Mouse (Mus musculus): ENCODE measurements around the gene Sh3bgrl. TPM values are rescaled to one million over a fixed set of nuclear protein-coding genes. Genes with fewer than 3 reads are reported as not detected.

The Sh3bgrl gene
- polyA plus RNA-seq, 1 experiment from 2014 or later = 124 TPM

GRCm38 (mm10) chrX:109113401-109114280 lies 18.5 kb downstream of the Sh3bgrl start:
- H3K36me3 ChIP-seq = no peaks in the 10 kb centered on the region
- H3K9ac ChIP-seq = no peak overlapping the region
- WGBS = 38% methylated on average over 7 of the region's 7 CpGs
- H3K4me3 ChIP-seq (replicated peaks) = no peak overlapping the region
- no peaks in the 10 kb centered on the region for H3K27me3 ChIP-seq (replicated peaks)
- H3K4me2 ChIP-seq = no peak overlapping the region
- H3K4me1 ChIP-seq = no peaks in the 10 kb centered on the region
- no peak overlapping the region for H3K27ac ChIP-seq
- no peaks in the 10 kb centered on the region for H3K9me3 ChIP-seq
- ATAC-seq (ENCODE audit: insufficient read depth, low FRiP score, low read depth) = no peak

- 65% methylated on average over 14 of the region's 14 CpGs for WGBS
- no peak; the same call in 1 of the 2 replicates for ATAC-seq (ENCODE audit: insufficient read depth, low FRiP score, low read depth)
- Histone ChIP-seq H3K4me2 (no peak overlapping the region), H3K27me3 (replicated peaks) (no peaks in the 10 kb centered on the region), H3K4me1 (no peaks in the 10 kb centered on the region), H3K9me3 (no peaks in the 10 kb centered on the region), H3K27ac (peak overlapping the region; percentile 40; the same call in 1 of the 2 replicates), H3K9ac (no peak overlapping the region), H3K4me3 (replicated peaks) (no peak overlapping the region), H3K36me3 (no peaks in the 10 kb centered on the region)
Measured at GRCm38 (mm10) chrX:109119829-109120826, 25.0 kb downstream of the Sh3bgrl start.

DNA sequence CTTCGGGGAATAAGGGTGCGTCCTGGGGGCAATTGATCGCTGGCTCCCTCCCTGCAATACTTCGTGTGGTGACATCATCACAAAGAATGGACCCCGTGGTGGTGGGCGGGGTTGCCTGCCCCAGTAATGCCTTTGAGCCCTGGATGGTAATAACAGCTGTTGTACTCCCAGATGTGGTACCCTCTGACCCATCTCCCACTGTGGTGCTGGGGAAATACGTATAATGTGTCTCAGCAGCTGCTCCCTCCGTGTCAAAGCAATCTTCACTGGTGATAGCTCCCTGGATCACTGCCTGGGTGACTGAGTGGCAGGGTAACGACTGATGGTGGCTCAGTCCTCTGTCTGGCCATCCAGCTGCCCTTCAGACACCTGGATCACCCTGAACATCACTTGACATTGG lies 26.0 kb downstream of the Sh3bgrl start:
- H3K36me3 ChIP-seq = no peaks in the 10 kb centered on the region
- H3K9me3 ChIP-seq = no peaks in the 10 kb centered on the region
- no peak overlapping the region for H3K4me2 ChIP-seq
- no peaks in the 10 kb centered on the region for H3K4me1 ChIP-seq
- H3K4me3 ChIP-seq (replicated peaks) = no peak overlapping the region
- H3K27me3 ChIP-seq (replicated peaks) = no peaks in the 10 kb centered on the region
- no peak overlapping the region for H3K9ac ChIP-seq
- H3K27ac ChIP-seq = no peak overlapping the region
- WGBS = 41% methylated on average over 9 of the region's 9 CpGs
- ATAC-seq (ENCODE audit: insufficient read depth, low FRiP score, low read depth) = no peak

- no peaks in the 10 kb centered on the region for H3K4me1 ChIP-seq
- no peaks in the 10 kb centered on the region for H3K9me3 ChIP-seq
- H3K36me3 ChIP-seq = no peaks in the 10 kb centered on the region
- no peaks in the 10 kb centered on the region for H3K27me3 ChIP-seq (replicated peaks)
- H3K27ac ChIP-seq = no peak overlapping the region
- H3K9ac ChIP-seq = no peak overlapping the region
- no peak overlapping the region for H3K4me3 ChIP-seq (replicated peaks)
- H3K4me2 ChIP-seq = no peak overlapping the region
- ATAC-seq (ENCODE audit: insufficient read depth, low FRiP score, low read depth) = no peak
- WGBS = 26% methylated on average over 1 of the region's 1 CpGs
Measured at GRCm38 (mm10) chrX:109122670-109123069, 27.5 kb downstream of the Sh3bgrl start.

GRCm38 (mm10) chrX:109123762-109124161 lies 28.6 kb downstream of the Sh3bgrl start:
- Histone ChIP-seq H3K9ac (no peak overlapping the region), H3K27me3 (replicated peaks) (no peaks in the 10 kb centered on the region), H3K27ac (no peak overlapping the region), H3K36me3 (no peaks in the 10 kb centered on the region), H3K4me3 (replicated peaks) (no peak overlapping the region), H3K4me1 (no peaks in the 10 kb centered on the region), H3K4me2 (no peak overlapping the region), H3K9me3 (no peaks in the 10 kb centered on the region)
- ATAC-seq (ENCODE audit: insufficient read depth, low FRiP score, low read depth) = no peak

DNA sequence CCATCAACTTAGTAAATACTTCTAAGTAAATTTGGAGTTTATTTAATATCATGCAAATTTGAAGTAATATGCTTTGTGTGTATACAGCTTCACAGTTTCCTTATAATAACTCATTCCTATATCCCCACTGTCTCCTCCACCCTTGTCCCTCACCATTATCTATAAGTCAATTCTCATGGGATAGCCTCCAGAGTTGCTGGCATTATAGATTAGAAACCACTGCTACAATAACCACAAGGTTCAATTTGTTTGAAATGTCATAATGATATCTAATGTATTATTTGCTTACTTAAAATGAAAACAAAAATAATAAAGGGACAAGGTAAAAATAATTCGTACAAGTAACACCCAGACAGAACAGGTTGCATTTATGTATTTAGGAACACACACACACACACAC lies 31.7 kb downstream of the Sh3bgrl start:
- 54% methylated on average over 1 of the region's 1 CpGs for WGBS
- Histone ChIP-seq H3K4me3 (replicated peaks) (no peak overlapping the region), H3K4me1 (no peaks in the 10 kb centered on the region), H3K36me3 (no peaks in the 10 kb centered on the region), H3K27ac (no peak overlapping the region), H3K9ac (no peak overlapping the region), H3K9me3 (no peaks in the 10 kb centered on the region), H3K27me3 (replicated peaks) (no peaks in the 10 kb centered on the region), H3K4me2 (no peak overlapping the region)
- no peak for ATAC-seq (ENCODE audit: insufficient read depth, low FRiP score, low read depth)

DNA sequence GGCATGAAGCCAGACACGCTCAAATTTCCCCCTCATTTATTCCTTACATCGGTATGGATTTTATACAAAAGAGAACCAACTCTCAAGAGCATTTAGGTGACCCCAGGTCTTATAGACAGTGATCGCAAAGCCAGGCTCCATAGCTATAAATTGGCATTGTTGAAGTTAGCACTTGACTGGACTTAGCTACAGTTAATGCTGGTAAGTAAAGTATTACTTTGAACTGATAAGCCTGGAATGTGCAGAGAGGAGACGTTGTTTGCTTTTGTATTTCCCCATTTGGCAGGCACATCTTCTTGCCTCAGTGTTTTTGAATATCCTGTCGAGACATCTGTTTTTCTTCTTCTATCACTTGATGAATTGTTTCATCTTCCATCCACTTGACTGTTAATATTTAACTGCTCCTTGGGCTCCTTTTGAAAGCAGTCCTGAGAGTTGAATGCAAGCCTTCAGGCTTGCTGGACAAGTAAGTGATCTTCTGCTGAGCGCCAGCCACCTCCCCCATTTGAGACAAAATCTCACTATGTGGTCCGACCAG lies 32.5 kb downstream of the Sh3bgrl start:
- no peak overlapping the region for H3K27ac ChIP-seq
- H3K4me3 ChIP-seq (replicated peaks) = no peak overlapping the region
- no peak overlapping the region for H3K4me2 ChIP-seq
- no peak overlapping the region for H3K9ac ChIP-seq
- H3K9me3 ChIP-seq = no peaks in the 10 kb centered on the region
- H3K36me3 ChIP-seq = no peaks in the 10 kb centered on the region
- peak; percentile 39; the same call in 1 of the 2 replicates for ATAC-seq (ENCODE audit: insufficient read depth, low FRiP score, low read depth)
- 37% methylated on average over 7 of the region's 7 CpGs for WGBS
- H3K27me3 ChIP-seq (replicated peaks) = no peaks in the 10 kb centered on the region
- H3K4me1 ChIP-seq = no peaks in the 10 kb centered on the region

DNA sequence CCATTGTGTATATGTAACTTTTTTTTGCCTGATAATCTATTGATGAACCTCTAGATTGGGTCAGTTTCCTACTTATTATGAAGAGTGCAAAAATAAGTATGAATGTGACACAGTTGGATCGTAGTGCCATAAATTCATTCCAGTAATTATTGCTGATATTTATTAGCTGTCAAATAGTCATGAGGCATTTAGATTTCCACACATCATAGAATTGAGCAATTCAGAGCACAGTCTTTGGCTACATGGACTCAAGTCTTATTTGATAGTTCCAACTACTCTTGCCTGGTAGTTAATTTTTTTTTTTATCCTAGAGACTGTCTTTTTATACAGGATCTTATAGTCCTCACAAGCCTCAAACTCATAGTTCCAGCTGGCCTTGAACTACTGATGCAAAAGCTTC lies 34.9 kb downstream of the Sh3bgrl start:
- ATAC-seq (ENCODE audit: insufficient read depth, low FRiP score, low read depth) = no peak
- no peaks in the 10 kb centered on the region for H3K4me1 ChIP-seq
- no peak overlapping the region for H3K9ac ChIP-seq
- 91% methylated on average over 1 of the region's 1 CpGs for WGBS
- no peaks in the 10 kb centered on the region for H3K9me3 ChIP-seq
- no peak overlapping the region for H3K4me2 ChIP-seq
- no peak overlapping the region for H3K27ac ChIP-seq
- H3K4me3 ChIP-seq (replicated peaks) = no peak overlapping the region
- no peaks in the 10 kb centered on the region for H3K27me3 ChIP-seq (replicated peaks)
- H3K36me3 ChIP-seq = no peaks in the 10 kb centered on the region

DNA sequence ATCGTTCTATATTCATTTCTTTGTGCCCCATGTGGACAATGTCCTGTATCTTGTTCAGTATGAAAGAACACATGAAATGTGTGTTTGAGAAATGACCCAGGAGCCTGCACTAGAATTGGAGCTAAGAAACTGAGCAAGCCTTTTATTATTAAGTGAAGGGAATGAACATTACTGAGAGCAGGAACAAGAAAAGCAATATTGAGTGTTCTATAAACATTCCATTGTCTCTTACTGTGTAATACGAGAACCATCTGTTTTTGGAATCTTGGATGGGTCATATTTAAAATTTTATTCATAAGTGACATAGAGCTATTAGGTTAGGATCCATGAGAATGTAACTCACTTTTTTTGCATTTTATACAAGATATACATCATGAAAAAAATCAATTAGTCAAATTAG lies 36.7 kb downstream of the Sh3bgrl start:
- H3K27me3 ChIP-seq (replicated peaks) = no peaks in the 10 kb centered on the region
- no peak overlapping the region for H3K9ac ChIP-seq
- H3K9me3 ChIP-seq = no peaks in the 10 kb centered on the region
- H3K4me2 ChIP-seq = no peak overlapping the region
- H3K4me1 ChIP-seq = no peaks in the 10 kb centered on the region
- H3K27ac ChIP-seq = no peak overlapping the region
- WGBS = 53% methylated on average over 2 of the region's 2 CpGs
- no peak overlapping the region for H3K4me3 ChIP-seq (replicated peaks)
- H3K36me3 ChIP-seq = no peaks in the 10 kb centered on the region
- ATAC-seq (ENCODE audit: insufficient read depth, low FRiP score, low read depth) = no peak

DNA sequence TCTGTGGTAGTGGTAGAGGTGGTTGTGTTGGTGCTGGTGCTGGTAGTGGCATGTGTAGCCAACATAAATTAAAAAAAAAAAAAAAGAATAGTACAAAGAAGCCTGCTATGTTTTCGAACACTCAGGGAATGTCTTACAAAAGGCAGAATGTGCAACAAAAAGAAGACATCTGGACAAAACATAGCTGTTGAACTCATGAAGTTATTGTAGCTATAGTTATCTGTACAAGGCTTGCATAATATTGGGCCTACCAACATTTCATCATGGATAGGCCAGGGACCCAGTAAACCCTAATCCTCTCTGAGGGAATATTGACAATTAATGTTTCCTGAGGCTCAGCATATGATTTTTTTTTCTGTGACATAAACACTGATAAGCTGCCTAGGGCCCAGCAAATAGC lies 37.3 kb downstream of the Sh3bgrl start:
- H3K4me3 ChIP-seq (replicated peaks) = no peak overlapping the region
- H3K4me1 ChIP-seq = no peaks in the 10 kb centered on the region
- H3K27ac ChIP-seq = no peak overlapping the region
- no peak for ATAC-seq (ENCODE audit: insufficient read depth, low FRiP score, low read depth)
- H3K4me2 ChIP-seq = no peak overlapping the region
- WGBS = 72% methylated on average over 1 of the region's 1 CpGs
- H3K27me3 ChIP-seq (replicated peaks) = no peaks in the 10 kb centered on the region
- no peaks in the 10 kb centered on the region for H3K9me3 ChIP-seq
- H3K9ac ChIP-seq = no peak overlapping the region
- H3K36me3 ChIP-seq = no peaks in the 10 kb centered on the region

DNA sequence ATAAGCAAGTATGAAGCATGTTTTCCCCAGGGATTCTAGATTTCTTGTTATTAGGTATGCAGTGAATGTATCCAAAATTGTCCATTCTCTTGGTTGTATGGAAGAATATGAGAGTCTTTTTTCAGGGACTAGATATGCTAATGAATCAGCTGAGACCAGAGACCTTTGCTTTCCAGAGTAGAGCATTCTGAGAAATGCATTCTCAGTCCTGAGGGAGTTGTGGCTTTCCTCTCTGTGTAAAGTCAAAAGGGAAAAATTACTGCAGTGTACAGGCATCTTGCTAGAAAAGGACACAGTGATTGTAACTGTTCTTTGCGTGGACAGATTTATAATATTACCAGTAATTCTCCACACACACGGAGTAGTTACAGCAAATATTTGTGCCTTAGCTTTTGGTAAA lies 38.3 kb downstream of the Sh3bgrl start:
- no peak overlapping the region for H3K4me3 ChIP-seq (replicated peaks)
- no peaks in the 10 kb centered on the region for H3K4me1 ChIP-seq
- 73% methylated on average over 2 of the region's 2 CpGs for WGBS
- no peaks in the 10 kb centered on the region for H3K36me3 ChIP-seq
- H3K27me3 ChIP-seq (replicated peaks) = no peaks in the 10 kb centered on the region
- no peak overlapping the region for H3K27ac ChIP-seq
- no peak overlapping the region for H3K4me2 ChIP-seq
- H3K9me3 ChIP-seq = no peaks in the 10 kb centered on the region
- H3K9ac ChIP-seq = no peak overlapping the region
- ATAC-seq (ENCODE audit: insufficient read depth, low FRiP score, low read depth) = no peak

DNA sequence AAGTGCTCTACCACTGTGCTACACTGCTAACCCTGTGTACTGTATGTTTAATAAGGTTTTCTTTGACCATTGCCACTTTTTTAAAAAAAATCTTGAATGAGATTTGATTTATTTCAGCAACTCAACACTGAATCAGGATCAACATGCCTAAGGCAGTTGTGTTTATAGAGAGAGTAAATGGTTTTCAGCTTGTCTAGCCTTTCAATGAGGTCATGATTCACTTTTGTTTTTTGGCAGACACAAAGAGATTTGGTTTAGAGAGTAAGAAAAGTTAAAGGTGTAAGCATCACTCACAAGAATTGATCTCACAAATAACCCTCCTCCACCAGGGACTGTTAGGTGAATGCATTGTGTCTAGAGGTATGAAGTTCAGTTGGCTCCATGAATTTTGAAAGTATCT lies 41.1 kb downstream of the Sh3bgrl start:
- H3K9me3 ChIP-seq = no peaks in the 10 kb centered on the region
- no peak for ATAC-seq (ENCODE audit: insufficient read depth, low FRiP score, low read depth)
- no peak overlapping the region for H3K27ac ChIP-seq
- H3K4me1 ChIP-seq = no peaks in the 10 kb centered on the region
- no peaks in the 10 kb centered on the region for H3K36me3 ChIP-seq
- H3K4me3 ChIP-seq (replicated peaks) = no peak overlapping the region
- no peaks in the 10 kb centered on the region for H3K27me3 ChIP-seq (replicated peaks)
- H3K9ac ChIP-seq = no peak overlapping the region
- H3K4me2 ChIP-seq = no peak overlapping the region

Measured in stomach, embryonic 15.5 days (tissue).